Mouse (Mus musculus) Muller cell, postnatal 12 days (primary cell): ENCODE results near the gene Fbxw27.
A peak's percentile ranks its signal among the peaks of the same experiment; 100 is the strongest.
"Not testable (repeated sequence)": the region's sequence is repeated elsewhere in the genome, so short reads cannot be mapped to it uniquely, and the experiment has no call there.

Experiments used
- DNase-seq: peaks from one replicate; pipeline ENCODE4 v3.0.0-alpha.2; 2015; ENCODE audit errors: inconsistent ontology term

Fbxw27 gene

DNA sequence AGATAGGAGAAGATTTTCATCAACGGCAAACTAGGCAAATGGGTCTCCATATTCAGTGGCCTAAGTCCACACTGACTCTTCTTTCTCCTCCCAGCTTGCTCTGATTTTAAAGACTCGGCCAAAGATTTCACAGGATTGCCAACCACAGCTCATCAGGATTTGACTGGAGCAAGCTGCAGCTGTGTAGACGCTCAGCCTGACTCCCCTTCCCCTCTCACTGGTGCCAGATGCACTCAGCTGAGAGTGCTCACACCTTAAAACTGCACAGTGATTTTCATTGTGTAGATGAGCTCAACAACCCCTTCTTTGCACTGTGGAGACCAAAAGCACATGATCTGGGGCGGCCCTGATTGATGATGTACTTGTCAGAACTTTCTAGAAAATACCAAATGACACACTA is at the start of gene Fbxw27:
Fbxw27 (minus strand) TSS at position 101 of the 400 bp plus-strand sequence.
- not testable (repeated sequence) for DNase-seq

DNA sequence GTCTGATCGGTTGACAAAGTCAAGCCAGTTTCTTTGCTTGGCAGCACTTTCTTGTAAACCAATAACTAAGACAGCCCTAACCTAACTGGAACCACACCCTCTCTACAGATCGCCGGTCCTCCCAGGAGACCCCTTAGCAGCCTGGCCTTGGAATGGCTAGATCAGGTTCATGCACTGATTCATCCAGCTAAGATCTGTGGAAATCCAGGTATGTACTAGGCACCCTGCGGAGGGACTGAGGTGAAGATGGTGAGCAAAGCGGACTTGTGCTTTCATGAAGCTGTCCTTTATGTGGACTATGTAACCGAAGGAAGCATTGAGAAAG is 42.6 kb upstream of the Fbxw27 start:
- DNase-seq = no peak

DNA sequence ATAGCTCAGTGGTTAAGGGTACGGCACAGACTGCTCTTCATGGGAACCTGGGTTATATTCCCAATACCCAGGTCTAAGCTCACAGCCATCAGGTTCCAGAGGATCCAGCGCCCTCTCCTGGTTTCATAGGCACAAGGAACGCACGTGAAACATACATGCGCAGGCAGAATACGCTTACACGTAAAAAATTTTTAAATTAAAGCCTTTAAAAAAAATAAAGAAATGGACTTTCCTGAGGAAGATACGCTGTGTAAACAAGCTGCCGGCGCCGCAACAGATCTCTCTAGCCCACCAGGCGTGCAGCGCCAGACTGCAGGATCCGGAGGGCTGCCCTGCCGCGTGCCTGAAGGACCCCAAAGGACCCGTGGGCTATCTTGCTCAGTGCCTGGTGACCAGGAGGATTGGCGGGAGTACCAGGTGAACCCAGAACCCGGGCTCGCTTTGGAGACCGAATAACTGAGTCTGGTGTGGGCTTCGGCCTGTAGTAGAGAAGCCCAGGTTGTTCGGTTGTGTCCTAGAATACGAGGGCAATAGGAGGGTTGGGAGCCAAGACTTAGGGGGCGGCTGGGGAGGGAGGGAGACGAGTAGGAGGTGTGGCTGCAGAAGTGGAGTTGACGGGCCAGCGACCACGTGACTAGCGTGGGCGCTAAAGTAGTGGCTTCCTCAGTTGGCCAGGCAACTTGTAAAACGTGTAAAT is 42.1 kb upstream of the Fbxw27 start, which contains the start of gene Nme6:
Nme6 (plus strand) TSS at position 359 of the 697 bp plus-strand sequence.
- DNase-seq = peak; percentile 93

DNA sequence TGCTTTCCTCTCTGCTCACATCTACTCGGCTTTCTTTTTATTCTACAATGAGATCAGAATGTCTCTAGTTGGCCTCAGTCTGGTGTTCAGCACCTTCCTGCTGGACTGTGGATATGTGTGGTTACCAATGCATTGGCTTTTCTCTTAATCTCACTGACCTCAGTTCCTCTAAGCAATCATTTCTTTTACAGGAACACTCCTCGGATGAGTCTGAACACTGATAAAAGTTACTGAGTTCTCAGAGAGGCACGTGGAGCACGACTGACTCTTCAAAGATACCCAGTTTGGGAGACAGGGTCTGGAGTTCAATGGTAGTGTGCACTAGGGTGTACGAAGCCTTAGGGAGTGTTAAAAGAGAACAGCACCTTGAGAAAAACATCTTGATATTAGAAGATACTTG is 35.7 kb upstream of the Fbxw27 start:
- DNase-seq = no peak

DNA sequence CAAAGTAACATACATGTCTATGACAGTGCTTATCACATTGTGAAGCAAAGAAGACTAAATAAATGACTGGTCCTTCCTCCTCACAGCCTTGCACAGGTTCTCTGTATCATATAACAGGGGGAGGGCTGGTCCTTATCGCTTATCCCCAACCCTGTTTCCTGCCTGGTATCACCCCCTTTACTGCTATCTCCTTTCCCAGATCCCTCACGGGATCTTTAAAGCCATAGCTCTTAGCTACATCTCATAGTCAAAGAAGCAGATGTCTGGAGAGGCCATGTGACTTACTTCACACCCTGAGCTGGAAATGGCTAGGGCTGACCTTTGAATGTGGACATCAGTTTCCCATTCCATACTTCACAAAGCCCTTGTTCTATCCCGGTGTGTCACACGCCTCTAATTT is 35.3 kb upstream of the Fbxw27 start:
- no peak for DNase-seq

DNA sequence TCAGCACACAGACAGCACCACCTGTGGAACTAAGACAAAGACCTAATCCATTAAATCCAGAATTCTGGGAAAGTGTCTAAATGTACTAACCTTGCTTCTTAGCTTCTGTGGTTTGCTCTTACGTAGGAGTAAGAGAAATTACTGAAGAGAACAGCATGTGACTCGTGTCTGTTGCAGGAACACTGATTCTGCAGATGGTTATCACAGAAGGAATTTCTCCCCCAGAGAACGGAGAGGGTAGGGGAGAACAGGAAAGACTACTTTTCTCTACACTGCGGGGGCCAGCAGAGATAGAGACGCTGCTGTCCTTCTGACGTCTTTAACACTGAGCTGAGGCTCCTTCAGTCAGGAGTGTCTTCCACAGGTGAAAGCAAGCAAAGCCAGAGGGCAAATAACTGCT is 25.9 kb upstream of the Fbxw27 start:
- no peak for DNase-seq

DNA sequence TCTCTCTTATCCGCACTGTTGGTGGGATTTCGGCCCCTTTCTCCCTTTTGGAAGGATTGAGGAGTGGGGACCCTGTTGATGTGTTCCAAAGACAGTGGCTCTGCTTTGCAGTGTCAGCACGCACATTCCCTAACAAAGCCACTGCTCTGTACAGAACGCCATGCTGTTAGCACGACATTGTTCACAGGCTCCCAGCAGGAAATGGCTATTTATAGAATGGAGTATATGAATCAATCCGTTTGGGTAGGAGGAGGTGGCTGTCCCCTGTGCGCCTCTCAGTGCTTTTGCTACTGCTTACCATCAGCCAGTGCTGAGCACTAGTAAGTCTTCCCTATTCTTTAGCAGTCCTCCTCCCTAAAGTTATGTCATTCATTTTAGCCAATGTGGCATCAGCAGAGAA is 23.0 kb upstream of the Fbxw27 start:
- DNase-seq = no peak

DNA sequence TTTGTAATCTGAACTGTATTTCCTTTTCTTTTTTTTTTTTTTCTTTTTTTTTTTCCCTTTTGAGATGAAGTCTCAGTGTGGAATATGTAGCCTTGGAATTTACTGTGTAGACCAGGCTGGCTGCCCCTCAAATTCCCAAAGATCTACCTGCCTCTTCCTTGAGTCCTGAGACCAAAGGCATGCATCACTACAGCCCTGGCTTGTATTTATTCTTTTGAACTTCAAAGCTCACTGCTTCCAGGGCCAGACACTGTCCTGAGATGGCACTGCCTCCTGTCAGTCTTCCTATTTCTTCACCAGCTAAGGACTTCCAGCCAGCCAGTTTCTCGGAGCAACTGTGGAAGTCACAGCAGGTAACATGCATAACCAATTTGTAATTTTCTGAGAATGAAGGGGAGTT is 21.5 kb upstream of the Fbxw27 start, which contains the start of gene Spink8:
Spink8 (plus strand) TSS at position 301 of the 400 bp plus-strand sequence.
- DNase-seq = no peak

DNA sequence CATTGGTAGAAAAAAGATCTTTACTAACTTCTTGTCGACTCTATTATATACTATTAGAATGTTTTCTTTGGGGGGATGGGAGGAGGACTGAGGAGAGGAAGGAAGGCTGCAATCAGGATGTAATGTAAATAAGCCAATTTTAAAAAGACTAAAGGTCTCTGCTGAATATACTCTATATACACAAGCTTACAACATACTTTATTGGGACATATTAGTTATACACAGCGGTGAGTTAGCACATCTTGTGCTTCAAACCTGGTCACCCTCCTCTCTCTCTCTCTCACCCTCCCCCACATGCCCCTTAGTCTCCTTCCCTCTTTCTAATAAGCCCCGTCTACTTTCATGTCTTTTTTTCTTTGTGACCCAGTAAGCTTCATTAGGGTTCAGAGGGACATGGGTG is 17.4 kb upstream of the Fbxw27 start:
- no peak for DNase-seq

DNA sequence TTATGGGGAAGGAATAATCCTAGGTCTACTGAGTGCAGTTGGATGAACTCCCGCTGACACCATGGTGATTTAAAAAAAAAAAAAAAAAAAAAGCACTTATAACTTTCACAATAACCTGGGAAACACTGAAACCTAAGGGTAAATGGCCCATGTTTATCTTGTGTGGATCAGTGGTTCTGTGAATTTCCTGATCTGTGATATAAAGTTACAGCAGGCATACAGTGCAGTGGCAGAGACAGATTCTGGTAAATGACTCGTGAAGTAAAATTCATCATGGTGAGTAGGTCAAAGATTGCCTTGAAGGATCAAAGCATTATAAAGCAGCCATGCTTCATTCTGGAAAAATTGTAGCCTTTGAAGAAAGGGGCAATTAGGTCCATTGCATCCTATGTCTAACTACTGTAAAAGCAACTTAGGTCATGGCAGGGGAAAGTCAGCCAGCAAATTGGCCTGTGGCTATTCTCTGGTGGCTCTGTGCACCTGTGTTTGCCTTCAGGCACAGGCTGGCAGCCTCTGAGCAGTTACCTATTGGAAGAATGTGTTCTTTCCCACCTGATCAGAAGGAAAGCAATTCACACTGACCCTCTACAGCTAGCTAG is 16.3 kb upstream of the Fbxw27 start:
- DNase-seq = no peak

DNA sequence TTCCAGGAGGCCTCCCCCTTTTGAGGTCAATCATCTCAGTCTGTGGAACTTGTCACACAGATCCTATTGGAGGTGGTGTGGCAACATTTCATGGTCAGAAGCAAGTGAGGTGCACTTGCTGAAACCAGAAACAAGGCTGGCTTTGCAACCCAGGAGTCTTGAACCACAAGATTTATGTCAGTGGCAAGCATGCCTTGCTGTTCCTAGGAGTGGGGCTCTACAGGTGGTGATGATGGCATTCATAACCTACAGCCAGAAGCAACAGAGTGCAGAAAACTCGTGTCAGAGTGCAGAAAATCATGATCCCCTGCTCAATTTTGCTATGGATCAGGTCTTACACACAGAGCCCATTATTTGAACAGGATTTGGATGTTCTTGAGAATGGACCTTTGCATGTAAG is 15.8 kb upstream of the Fbxw27 start:
- no peak for DNase-seq

DNA sequence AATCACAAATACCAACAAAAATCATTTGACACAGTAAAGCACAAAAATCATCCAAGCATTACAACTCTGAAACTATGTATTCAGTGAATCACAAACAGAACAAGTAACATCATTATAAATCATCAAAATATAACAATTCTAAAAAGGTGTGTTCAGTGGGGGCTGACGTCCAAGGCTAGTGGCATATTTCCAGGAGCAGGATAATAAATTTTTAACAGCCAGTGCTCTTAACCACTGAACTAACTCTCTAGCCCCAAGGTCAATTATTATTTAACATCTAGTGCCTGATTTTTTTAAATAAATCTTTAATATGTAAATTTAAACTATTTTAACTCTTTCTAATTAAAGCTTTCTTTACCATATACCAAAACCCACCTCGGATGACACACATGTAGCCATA is 15.1 kb upstream of the Fbxw27 start:
- DNase-seq = not testable (repeated sequence)

DNA sequence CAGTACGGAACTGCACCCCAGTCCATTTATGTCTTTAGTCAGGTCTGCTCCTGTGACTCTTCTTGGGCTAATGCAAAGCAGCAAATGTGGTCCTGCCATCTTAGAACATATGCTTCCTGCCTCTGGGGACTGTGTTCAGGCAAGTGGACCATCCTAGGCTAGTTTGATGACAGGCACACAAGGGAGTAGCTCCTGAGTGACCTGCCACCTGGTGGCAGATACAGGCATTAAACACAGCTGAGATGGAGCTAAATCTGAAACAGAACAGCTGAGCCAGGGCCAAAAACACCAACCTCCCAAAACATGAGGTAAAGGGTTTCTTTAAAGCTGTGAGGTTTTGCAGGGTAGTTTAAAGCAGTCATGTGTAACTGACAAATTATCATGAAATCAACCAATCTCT is 7.6 kb upstream of the Fbxw27 start:
- DNase-seq = peak; percentile 3

DNA sequence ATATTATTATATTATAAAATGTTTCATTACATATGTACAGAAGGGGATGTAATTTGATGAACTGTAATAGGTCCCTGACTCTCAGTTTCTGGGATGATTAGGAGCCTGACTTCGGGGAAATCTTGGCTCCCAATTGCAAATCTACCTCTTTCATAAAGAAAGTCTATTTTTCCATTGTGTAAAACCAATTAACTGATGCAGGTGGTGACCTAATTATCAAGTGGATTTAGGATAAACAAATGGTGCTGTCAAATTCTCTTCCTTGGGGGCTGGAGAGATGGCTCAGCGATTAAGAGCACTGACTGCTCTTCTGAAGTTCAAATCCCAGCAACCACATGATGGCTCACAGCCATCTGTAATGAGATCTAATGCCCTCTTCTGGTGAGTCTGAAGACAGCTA is 5.3 kb upstream of the Fbxw27 start:
- peak; percentile 63 for DNase-seq

DNA sequence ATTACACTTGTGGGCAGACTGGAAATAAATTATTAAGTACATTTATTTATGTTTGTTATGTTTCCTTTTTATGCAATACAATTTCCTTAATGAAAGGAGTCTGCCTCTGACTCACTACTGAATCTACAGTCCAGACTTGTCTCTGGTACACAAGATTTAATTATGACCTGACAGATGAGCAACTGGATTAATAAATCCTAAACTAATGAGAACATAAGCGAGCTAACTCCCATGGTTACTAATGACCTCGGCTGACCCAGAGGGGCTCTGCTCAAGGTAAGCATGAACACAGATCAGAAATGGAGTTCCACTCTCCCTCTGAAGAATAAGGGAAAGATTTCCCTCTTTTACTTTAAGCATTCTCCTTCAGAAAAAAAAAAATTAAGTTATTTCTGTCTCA is 4.8 kb upstream of the Fbxw27 start:
- peak; percentile 33 for DNase-seq

DNA sequence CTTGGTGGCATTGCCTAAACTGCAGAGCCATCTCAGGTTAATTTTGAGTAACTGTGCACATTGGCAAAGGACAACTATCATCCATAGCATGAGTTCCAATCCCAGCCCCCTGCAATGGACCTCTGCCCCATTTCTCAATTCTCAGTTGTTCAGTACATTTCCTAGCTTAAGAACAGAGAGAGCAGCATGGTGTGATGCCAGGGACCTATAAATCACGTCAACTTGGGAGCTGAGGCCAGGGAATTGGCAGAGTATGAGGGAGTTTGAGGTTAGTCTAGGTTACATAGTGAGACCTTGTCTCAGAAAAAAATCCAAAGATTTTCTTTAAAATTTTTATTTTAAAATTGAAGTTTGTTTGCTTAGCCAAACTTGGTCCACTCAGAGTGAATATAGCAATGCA is 23.6 kb downstream of the Fbxw27 start:
- not testable (repeated sequence) for DNase-seq

DNA sequence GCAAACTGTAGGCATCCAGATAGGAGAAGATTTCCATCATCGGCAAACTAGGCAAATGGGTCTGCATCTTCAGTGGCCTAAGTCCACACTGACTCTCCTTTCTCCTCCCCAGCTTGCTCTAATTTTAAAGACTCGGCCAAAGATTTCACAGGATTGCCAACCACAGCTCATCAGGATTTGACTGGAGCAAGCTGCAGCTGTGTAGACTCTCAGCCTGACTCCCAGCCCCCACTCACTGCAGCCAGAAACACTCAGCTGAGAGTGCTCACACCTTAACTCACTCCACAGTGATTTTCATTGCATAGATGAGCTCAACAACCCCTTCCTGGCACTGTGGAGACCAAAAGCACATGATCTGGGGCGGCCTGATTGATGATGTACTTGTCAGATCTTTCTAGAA is 44.5 kb downstream of the Fbxw27 start, which contains the start of gene Fbxw26:
Fbxw26 (minus strand) TSS at position 101 of the 400 bp plus-strand sequence.
- not testable (repeated sequence) for DNase-seq
